9 mouse cellular contexts compared by ENCODE assay signal in genomic region chr9:96450900-96451720, GRCm38 (mm10). TPM values are rescaled to one million over a fixed set of nuclear protein-coding genes. Genes with fewer than 3 reads are reported as not detected.
DNase-seq lines count a peak whose midpoint lies in the region; ATAC-seq and TF ChIP-seq lines count a peak whose summit lies in the region.
"Had no signal": no experiment of that assay in that cellular context is flagged by ENCODE, and none has a peak within 500 bp of the region (broad histone marks: within the 10 kb centered on the region; RNA-seq: fewer than 3 reads in every experiment).

No protein-coding gene starts in this region.

- no peak for ATAC-seq in hindbrain, embryonic 14.5 days (ENCODE audit: low FRiP score)

- no peaks in the 10 kb centered on the region for H3K36me3 ChIP-seq in hindbrain, embryonic 10.5 days
- H3K36me3 ChIP-seq in hindbrain, embryonic 14.5 days (replicated peaks; ENCODE audit: control insufficient read depth, insufficient read depth): no peaks in the 10 kb centered on the region
- no peaks in the 10 kb centered on the region for H3K36me3 ChIP-seq in heart, adult 2 months (ENCODE audit: control insufficient read depth, insufficient read depth, low read length)

- TF ChIP-seq CTCF in heart, adult 2 months (IDR thresholded peaks at IDR 0.05): no peak

- H3K4me3 ChIP-seq in hindbrain, embryonic 10.5 days: no peak overlapping the region
- no peak overlapping the region for H3K4me3 ChIP-seq in hindbrain, embryonic 14.5 days (replicated peaks; ENCODE audit: low read length)
- H3K4me3 ChIP-seq in heart, adult 2 months: no peak overlapping the region

- H3K27ac ChIP-seq in hindbrain, embryonic 10.5 days: 0 out of 2 replicates have a peak overlapping the region, but pooled peaks have one; percentile 8
- H3K27ac ChIP-seq in hindbrain, embryonic 14.5 days: no peak overlapping the region
- H3K27ac ChIP-seq in heart, adult 2 months: peak overlapping the region; percentile 43

- no peak overlapping the region for H3K9ac ChIP-seq in hindbrain, embryonic 14.5 days
- no peak overlapping the region for H3K9ac ChIP-seq in heart, adult 2 months (ENCODE audit: low read depth, low read length)

- 65% methylated on average over 12 of the region's 12 CpGs for WGBS in hindbrain, embryonic 10.5 days
- whole genome bisulfite sequencing in hindbrain, embryonic 14.5 days: 70% methylated on average over 12 of the region's 12 CpGs
- WGBS in heart, adult 2 months: 27% methylated on average over 12 of the region's 12 CpGs

- no peak for DNase-seq in hindbrain, embryonic 10.5 days (ENCODE audit: low spot score)
- DNase-seq in hindbrain, embryonic 14.5 days (ENCODE audit: low spot score): no peak
- DNase-seq in heart, adult 2 months: peak in 1 of 2 experiments; percentile 22
- peak; percentile 47 for DNase-seq in heart, postnatal 25 days (ENCODE audit: low spot score)
- DNase-seq in lung, postnatal 36 days: peak; percentile 70
- no peak for DNase-seq in thymus, postnatal 10 days (ENCODE audit: low spot score in 2 of 2)
- no peak for DNase-seq in layer of hippocampus, adult 9-10 months (ENCODE audit: low spot score)

- H3K4me2 ChIP-seq in hindbrain, embryonic 14.5 days (replicated peaks): no peak overlapping the region
- H3K4me2 ChIP-seq: liver, embryonic 11.5 days; midbrain, embryonic 11.5 days had no signal

- H3K4me1 ChIP-seq in hindbrain, embryonic 10.5 days (replicated peaks): peaks cover 6% of the 10 kb centered on the region; the same call in 1 of the 2 replicates
- H3K4me1 ChIP-seq in hindbrain, embryonic 14.5 days (replicated peaks; ENCODE audit: control insufficient read depth, insufficient read depth, low read length): no peaks in the 10 kb centered on the region
- no peaks in the 10 kb centered on the region; the same call in 1 of the 2 replicates for H3K4me1 ChIP-seq in heart, adult 2 months (ENCODE audit: control insufficient read depth, insufficient read depth, low read length)

- no peak for TF ChIP-seq POLR2A in heart, adult 2 months (IDR thresholded peaks at IDR 0.05; ENCODE audit: insufficient read depth, low read depth, low read length)

- H3K27me3 ChIP-seq in hindbrain, embryonic 10.5 days (ENCODE audit: insufficient read depth, poor library complexity, severe bottlenecking): no peaks in the 10 kb centered on the region
- no peaks in the 10 kb centered on the region for H3K27me3 ChIP-seq in hindbrain, embryonic 14.5 days (ENCODE audit: control insufficient read depth, insufficient read depth, low read length)
- no peaks in the 10 kb centered on the region for H3K27me3 ChIP-seq in heart, adult 2 months (ENCODE audit: control insufficient read depth, insufficient read depth, low read length)

- H3K79me2 ChIP-seq in heart, adult 2 months (replicated peaks; ENCODE audit: control insufficient read depth, insufficient read depth, low read length): no peaks in the 10 kb centered on the region

- intact Hi-C loops in heart, adult 2 months (cut with DNase I): no loop called here
- intact Hi-C loops in heart, postnatal 25 days (cut with DNase I): no loop called here

- peak; percentile 58; the same call in 1 of the 2 replicates for TF ChIP-seq EP300 in heart, adult 2 months (IDR thresholded peaks at IDR 0.05; ENCODE audit: insufficient read depth, low read depth, low read length)

- H3K9me3 ChIP-seq in hindbrain, embryonic 10.5 days: no peaks in the 10 kb centered on the region
- no peaks in the 10 kb centered on the region for H3K9me3 ChIP-seq in hindbrain, embryonic 14.5 days (ENCODE audit: control insufficient read depth, low read length)

RNA-seq across cellular contexts. Expression of gene Rnf7, which starts 27.4 kb away (rescaled TPM):
- 269 and 272 TPM in 2 replicates for polyA plus RNA-seq in hindbrain, embryonic 10.5 days (2016; fragmentation: Nextera tagmentation; extraction: Ambion mirVana)
- polyA plus RNA-seq in hindbrain, embryonic 14.5 days (2014; fragmentation: Nextera tagmentation; extraction: Ambion mirVana): 250 and 268 TPM in 2 replicates
- total RNA-seq in heart, adult 2 months (2021): 10 to 100 TPM; 75.8 to 84.5 TPM
- 195 and 197 TPM in 2 replicates for polyA plus RNA-seq in heart, adult 2 months (2012; rRNA removed)
- total RNA-seq in heart, postnatal 25 days (2021): 10 to 100 TPM; 71.2 to 85.8 TPM

Comparison
In these comparisons a context has a peak if more than half of its experiments do, and no peak if none do; other contexts are left out.
1. DNase-seq: peak in heart, postnatal 25 days (single experiment) and lung, postnatal 36 days (single experiment); none in hindbrain, embryonic 10.5 days (single experiment), hindbrain, embryonic 14.5 days (single experiment), thymus, postnatal 10 days (0 of 2) and layer of hippocampus, adult 9-10 months (single experiment).